Mouse (Mus musculus): ENCODE measurements around the gene Gm20662. TPM values are rescaled to one million over a fixed set of nuclear protein-coding genes. Genes with fewer than 3 reads are reported as not detected.
A peak's percentile ranks its signal among the peaks of the same experiment; 100 is the strongest.

The Gm20662 gene
- polyA plus RNA-seq, 1 experiment from 2014 or later, result 0.71 TPM

DNA sequence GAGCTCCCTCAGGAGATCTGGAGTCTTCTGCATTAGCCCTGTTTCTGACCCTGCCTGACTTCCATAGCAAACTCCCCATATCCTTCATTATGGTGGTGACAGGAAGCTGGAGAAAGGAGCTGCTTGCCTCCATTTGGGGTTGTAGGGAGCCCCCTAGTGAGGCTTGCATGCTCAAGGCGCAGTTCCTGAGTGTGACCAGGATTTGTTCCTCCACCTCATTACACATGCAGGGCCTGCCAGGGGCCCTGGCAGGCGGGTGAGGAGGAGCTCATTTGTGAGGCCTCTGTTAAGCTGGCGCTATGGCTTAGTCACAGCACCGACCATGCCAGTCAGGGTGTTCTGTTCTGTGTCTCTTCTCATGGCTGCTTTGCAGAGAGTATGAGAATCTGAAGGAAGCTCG, 34.3 kb upstream of the Gm20662 start:
- Histone ChIP-seq H3K27me3 (replicated peaks) (no peaks in the 10 kb centered on the region), H3K4me2 (no peak overlapping the region), H3K27ac (replicated peaks) (no peak overlapping the region), H3K9ac (no peak overlapping the region), H3K4me1 (peaks cover 22% of the 10 kb centered on the region), H3K9me3 (no peaks in the 10 kb centered on the region), H3K36me3 (peaks cover 64% of the 10 kb centered on the region), H3K4me3 (no peak overlapping the region)
- no peak for ATAC-seq (ENCODE audit: extremely low read depth, insufficient number of reproducible peaks, low FRiP score, low TSS enrichment)
- 47% methylated on average over 5 of the region's 5 CpGs for WGBS

DNA sequence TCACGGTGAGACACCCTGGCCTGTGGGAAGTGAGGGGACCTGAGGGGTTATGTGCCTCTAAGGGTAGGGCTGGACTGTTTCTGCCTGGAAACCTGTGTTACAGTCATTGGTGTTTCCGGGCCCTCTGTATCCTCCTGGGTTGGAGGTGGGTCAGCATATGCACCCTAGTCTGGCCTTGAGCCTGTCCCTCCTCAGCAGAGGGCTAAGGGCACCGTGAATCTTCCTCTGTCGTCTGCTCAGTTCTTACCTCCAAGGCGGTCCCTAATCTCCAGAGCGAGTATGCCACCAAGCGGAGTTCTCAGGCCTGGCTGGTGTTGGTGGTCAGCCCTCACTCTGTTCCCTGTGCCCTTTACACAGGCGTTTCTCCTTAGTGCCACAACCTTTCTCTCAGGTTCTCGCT, 33.2 kb upstream of the Gm20662 start:
- ATAC-seq (ENCODE audit: extremely low read depth, insufficient number of reproducible peaks, low FRiP score, low TSS enrichment), result no peak
- WGBS, result 85% methylated on average over 9 of the region's 9 CpGs
- Histone ChIP-seq H3K9me3 (no peaks in the 10 kb centered on the region), H3K4me3 (no peak overlapping the region), H3K27me3 (replicated peaks) (no peaks in the 10 kb centered on the region), H3K4me1 (peaks cover 22% of the 10 kb centered on the region), H3K36me3 (peaks cover 55% of the 10 kb centered on the region), H3K4me2 (no peak overlapping the region), H3K9ac (no peak overlapping the region), H3K27ac (replicated peaks) (no peak overlapping the region)

DNA sequence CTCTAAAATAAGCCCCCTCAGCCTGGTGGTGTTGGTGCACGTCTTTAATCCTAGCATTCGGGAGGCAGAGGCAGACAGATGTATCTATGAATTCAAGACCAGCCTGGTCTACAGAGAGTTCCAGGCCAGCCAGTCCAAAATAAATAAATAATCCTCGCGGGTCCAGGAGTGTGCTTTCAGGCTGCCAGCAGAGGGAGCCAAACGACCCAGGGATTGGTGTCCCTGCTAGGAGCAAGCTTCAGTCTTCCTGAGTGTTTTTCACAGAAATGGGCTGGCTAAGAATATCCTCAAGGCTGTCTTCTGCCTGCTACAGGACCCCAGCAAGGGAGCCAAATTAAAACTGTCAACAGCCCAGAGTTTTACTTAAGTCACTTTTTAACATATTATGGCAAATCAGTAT, 32.4 kb upstream of the Gm20662 start:
- Histone ChIP-seq H3K9me3 (no peaks in the 10 kb centered on the region), H3K27ac (replicated peaks) (peak overlapping the region; percentile 53), H3K4me3 (no peak overlapping the region), H3K27me3 (replicated peaks) (no peaks in the 10 kb centered on the region), H3K36me3 (peaks cover 53% of the 10 kb centered on the region), H3K4me1 (peaks cover 22% of the 10 kb centered on the region), H3K4me2 (no peak overlapping the region), H3K9ac (peak overlapping the region; percentile 2; the same call in 1 of the 2 replicates)
- ATAC-seq (ENCODE audit: extremely low read depth, insufficient number of reproducible peaks, low FRiP score, low TSS enrichment), result peak; percentile 44; the same call in 1 of the 2 replicates
- WGBS, result 12% methylated on average over 5 of the region's 5 CpGs

DNA sequence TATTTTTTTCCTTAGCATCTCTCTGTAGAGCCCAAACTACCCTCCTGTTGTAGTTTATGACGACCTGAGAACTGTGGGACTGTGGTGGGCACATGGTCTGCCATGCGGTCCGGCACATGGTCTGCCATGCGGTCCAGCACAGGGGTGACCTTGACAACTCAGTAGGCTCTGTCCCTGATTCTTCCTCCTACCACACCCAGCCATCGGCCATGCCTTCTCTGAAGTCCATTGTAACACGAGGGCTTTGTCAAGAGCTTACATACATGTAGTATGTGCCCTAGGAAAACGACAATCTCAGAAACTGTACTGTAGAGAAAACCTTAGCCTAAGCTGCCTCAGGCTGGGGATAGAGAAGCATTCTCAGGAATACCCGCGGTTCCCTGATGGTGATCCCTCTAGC, 31.5 kb upstream of the Gm20662 start:
- Histone ChIP-seq H3K36me3 (peaks cover 53% of the 10 kb centered on the region), H3K27ac (replicated peaks) (peak overlapping the region; percentile 53)
- ATAC-seq (ENCODE audit: extremely low read depth, insufficient number of reproducible peaks, low FRiP score, low TSS enrichment), result no peak

DNA sequence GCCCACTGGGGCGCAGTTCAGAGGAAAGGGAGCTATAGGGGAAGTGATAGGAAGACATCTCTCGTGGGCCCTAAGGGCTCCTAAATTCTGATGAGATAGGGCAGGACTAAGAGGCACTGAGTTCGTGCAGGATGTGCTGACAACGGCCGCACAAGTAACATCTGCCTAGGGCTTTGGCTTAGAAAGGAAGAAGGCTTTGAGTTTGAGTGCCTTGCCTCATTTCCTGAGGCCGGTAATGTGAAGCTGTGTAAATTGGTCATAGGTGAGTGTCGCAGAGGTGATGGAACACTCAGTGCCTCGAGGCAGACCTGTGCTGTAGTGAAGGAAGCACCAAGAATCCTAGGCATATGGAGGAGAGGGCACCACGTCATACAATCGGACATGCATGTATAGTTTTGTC, 29.5 kb upstream of the Gm20662 start:
- Histone ChIP-seq H3K9me3 (no peaks in the 10 kb centered on the region), H3K27ac (replicated peaks) (no peak overlapping the region), H3K4me2 (no peak overlapping the region), H3K36me3 (peaks cover 46% of the 10 kb centered on the region), H3K4me3 (no peak overlapping the region), H3K27me3 (replicated peaks) (no peaks in the 10 kb centered on the region), H3K9ac (no peak overlapping the region), H3K4me1 (peaks cover 35% of the 10 kb centered on the region)
- ATAC-seq (ENCODE audit: extremely low read depth, insufficient number of reproducible peaks, low FRiP score, low TSS enrichment), result no peak
- 82% methylated on average over 10 of the region's 10 CpGs for WGBS

More for the DNA sequence above, 31.5 kb upstream of the Gm20662 start:
- no peak overlapping the region for H3K4me3 ChIP-seq
- no peaks in the 10 kb centered on the region for H3K27me3 ChIP-seq (replicated peaks)
- WGBS, result 84% methylated on average over 9 of the region's 9 CpGs
- no peak overlapping the region for H3K9ac ChIP-seq
- peaks cover 22% of the 10 kb centered on the region for H3K4me1 ChIP-seq
- H3K4me2 ChIP-seq, result no peak overlapping the region
- no peaks in the 10 kb centered on the region for H3K9me3 ChIP-seq

DNA sequence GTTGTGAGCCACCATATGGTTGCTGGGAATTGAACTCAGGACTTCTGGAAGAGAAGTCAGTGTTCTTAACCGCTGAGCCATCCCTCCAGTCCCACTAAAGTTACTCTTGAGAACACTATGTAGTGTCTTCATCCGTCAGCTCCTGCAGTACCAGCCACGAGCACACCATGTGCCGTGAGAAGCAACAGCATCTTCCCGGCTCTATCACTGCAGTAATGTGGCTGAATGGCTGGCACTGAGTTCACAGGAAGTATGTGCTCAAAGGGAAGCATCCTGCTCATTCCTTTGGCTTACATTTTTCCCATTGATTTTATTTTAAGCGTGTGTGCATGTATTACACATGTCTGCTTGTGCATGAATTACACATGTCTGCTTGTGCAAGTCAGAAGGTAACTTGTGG, 28.7 kb upstream of the Gm20662 start:
- no peak for ATAC-seq (ENCODE audit: extremely low read depth, insufficient number of reproducible peaks, low FRiP score, low TSS enrichment)
- WGBS, result 79% methylated on average over 6 of the region's 6 CpGs

DNA sequence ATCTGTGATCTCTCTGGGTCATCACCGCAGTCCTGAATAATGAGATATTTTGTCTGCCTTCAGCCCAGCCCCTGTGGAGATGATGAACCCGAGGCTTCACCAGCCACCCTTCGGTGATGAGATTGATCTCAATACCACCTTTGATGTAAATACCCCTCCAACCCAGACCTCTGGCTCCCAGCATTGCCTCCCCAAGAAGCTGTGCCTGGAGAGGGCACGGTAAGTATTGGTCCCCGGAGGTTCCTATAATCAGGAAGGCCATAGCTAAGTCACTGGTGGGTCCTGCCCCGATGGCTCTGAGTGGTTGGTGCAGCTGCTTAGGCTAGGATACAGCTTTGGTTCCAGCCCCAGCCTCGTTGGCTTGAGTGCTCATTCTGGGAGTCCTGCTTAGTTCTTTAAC, 27.6 kb upstream of the Gm20662 start:
- Histone ChIP-seq H3K4me2 (no peak overlapping the region), H3K4me1 (peaks cover 44% of the 10 kb centered on the region), H3K27me3 (replicated peaks) (no peaks in the 10 kb centered on the region), H3K27ac (replicated peaks) (no peak overlapping the region), H3K9me3 (no peaks in the 10 kb centered on the region), H3K9ac (no peak overlapping the region), H3K36me3 (peaks cover 30% of the 10 kb centered on the region), H3K4me3 (no peak overlapping the region)
- no peak for ATAC-seq (ENCODE audit: extremely low read depth, insufficient number of reproducible peaks, low FRiP score, low TSS enrichment)
- WGBS, result 85% methylated on average over 7 of the region's 7 CpGs

More for the DNA sequence above, 28.7 kb upstream of the Gm20662 start:
- Histone ChIP-seq H3K4me1 (peaks cover 38% of the 10 kb centered on the region), H3K27me3 (replicated peaks) (no peaks in the 10 kb centered on the region), H3K4me3 (no peak overlapping the region), H3K27ac (replicated peaks) (no peak overlapping the region), H3K36me3 (peaks cover 39% of the 10 kb centered on the region), H3K9me3 (no peaks in the 10 kb centered on the region), H3K9ac (no peak overlapping the region), H3K4me2 (no peak overlapping the region)

DNA sequence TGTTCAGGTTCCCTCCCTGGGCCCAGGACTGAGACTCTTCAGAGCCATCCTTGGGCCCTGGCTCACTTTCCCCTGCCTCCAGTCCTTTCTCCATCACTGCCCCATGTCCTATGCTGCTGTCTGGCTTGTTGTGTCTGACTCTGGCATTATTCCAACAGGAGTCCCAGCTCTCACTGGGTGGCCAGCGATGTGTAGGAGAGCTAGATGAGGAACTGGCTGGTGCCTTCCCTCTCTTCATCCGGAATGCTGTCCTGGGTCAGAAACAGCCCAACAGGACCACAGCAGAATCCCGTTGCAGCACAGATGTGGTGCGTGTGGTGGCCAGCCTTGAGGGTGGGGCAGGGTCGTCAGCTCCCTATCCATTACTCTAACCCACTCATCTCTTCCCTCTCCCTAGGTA, 25.8 kb upstream of the Gm20662 start:
- 81% methylated on average over 5 of the region's 5 CpGs for WGBS
- no peak overlapping the region for H3K4me3 ChIP-seq
- H3K36me3 ChIP-seq, result peaks cover 29% of the 10 kb centered on the region
- no peaks in the 10 kb centered on the region for H3K9me3 ChIP-seq
- H3K9ac ChIP-seq, result no peak overlapping the region
- no peak overlapping the region for H3K27ac ChIP-seq (replicated peaks)
- no peaks in the 10 kb centered on the region for H3K27me3 ChIP-seq (replicated peaks)
- H3K4me1 ChIP-seq, result peaks cover 48% of the 10 kb centered on the region
- H3K4me2 ChIP-seq, result no peak overlapping the region
- no peak for ATAC-seq (ENCODE audit: extremely low read depth, insufficient number of reproducible peaks, low FRiP score, low TSS enrichment)

DNA sequence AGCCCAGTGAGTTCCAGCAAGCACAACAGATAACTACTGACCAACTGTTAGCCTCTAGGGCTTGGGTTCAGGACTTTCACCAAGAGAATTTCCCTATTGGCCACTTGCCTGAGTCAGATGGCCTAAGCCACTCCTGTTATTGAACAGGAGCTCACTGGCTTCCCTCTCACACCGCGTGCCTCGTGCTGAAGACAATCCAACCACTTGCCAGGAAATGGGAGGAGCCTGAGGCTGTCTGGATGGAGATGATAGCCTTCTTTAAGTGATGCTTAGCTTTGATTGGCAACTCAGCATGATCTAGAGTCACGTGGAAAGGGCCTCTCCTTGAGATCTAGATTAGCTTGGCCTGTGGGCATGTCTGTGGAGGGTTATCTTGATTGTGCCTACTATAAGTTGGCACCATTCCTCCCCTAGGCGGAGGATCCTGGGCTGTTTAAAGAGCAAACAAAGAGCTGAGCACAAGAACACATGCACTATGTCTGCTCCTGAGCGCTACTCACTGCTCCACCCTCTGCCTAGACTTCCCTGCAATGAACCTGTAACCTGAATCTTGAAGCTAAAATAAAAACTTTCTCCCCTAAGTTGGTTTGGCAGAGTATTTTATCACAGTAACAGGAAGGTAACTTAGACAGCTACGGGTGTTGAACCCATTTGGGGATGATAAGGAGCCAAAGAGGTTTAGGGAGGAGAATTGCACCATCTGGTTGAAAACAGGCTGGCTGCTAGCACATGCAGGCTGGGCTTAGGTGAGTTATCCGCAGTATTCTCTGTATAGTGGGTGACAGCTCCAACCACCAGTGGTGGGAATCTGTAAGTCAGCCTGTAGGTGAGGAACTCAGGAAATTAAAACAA, 24.2 kb upstream of the Gm20662 start:
- H3K4me1 ChIP-seq, result peaks cover 61% of the 10 kb centered on the region
- peak; percentile 69 for ATAC-seq (ENCODE audit: extremely low read depth, insufficient number of reproducible peaks, low FRiP score, low TSS enrichment)
- peak overlapping the region; percentile 3; the same call in 1 of the 2 replicates for H3K4me2 ChIP-seq
- H3K9ac ChIP-seq, result no peak overlapping the region
- no peaks in the 10 kb centered on the region for H3K27me3 ChIP-seq (replicated peaks)
- peaks cover 26% of the 10 kb centered on the region for H3K36me3 ChIP-seq
- WGBS, result 46% methylated on average over 8 of the region's 8 CpGs
- peak overlapping the region; percentile 51 for H3K27ac ChIP-seq (replicated peaks)
- no peaks in the 10 kb centered on the region for H3K9me3 ChIP-seq
- H3K4me3 ChIP-seq, result no peak overlapping the region

DNA sequence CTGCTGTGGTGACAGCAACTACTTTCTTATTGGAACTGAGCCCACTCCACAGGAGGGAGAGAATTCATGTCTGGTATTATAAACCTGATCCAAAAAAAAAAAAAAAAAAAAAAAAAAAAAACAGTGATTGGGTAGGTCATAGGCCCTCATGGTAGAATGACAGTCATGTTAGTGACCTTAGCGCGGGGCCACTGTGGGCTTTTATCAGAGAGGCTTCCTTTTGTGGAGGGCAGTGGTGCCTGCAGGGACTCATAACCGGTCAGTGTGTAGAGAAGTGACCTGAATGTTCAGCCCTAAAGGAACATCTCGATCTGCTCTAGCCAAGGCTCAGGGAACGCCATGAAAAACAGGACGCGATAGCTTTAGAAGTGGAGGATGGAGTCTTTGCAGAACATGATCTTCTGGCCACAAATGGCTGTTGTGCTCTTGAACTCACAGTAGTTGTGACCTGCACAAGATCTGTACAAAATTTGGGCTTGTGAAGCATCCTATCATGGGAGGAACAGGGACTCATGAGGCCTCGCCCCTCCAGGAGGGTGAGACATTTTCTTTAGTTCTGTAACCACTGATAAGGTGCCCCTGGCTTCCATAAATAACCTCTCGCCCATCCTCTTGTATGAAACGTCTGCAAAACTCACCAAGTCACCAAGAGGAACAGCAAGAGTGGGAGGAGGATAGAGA, 21.5 kb upstream of the Gm20662 start:
- Histone ChIP-seq H3K4me1 (peaks cover 78% of the 10 kb centered on the region), H3K9me3 (no peaks in the 10 kb centered on the region), H3K4me3 (peak overlapping the region; percentile 49; the same call in 1 of the 2 replicates), H3K9ac (peak overlapping the region; percentile 57; the same call in 1 of the 2 replicates), H3K36me3 (peaks cover 38% of the 10 kb centered on the region), H3K27ac (replicated peaks) (peak overlapping the region; percentile 98), H3K4me2 (peak overlapping the region; percentile 81), H3K27me3 (replicated peaks) (no peaks in the 10 kb centered on the region)
- ATAC-seq (ENCODE audit: extremely low read depth, insufficient number of reproducible peaks, low FRiP score, low TSS enrichment), result no peak
- 33% methylated on average over 10 of the region's 10 CpGs for WGBS

DNA sequence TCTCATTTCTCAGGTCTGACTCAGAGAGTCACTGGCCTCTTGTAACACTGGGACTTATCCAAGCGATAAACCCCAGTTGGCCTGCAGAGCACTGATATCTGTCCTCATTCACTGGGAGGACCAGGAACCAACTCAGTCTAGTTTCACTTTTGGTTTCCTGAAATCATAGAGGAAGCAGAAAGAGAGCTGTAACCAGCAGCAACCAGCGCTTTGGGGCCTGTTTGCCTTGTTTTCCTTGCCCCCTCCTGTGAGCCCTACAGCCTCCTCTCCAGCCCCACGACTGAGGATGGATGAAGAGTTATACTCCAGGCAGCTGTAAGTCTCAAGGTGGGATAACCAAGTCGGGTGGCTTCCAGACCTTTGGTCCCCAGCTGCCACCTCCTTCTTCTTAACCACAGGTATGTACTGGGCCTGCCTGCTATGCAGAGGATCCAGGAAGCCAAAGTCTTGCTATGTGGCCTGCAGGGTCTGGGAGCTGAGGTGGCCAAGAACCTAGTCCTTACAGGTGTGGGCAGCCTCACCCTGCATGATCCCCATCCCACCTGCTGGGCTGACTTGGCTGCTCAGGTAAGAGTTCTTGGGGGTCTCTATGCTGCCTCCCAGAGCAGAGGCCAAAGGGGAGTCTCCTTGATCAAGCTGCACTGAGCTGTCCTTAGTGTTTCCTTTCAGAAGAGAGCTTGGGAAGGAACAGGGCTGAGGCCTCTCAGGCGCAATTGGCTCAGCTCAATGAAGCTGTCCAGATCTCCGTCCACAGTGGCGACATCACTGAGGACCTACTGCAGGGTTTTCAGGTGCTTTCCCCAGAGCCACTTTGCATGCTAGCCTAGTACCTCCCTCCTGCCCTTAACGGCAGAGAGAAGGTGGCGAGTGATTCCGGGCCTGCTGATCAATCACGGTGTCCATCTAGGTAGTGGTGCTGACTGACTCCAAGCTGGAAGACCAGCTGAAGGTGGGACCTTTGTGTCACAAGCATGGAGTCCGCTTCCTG, 20.5 kb upstream of the Gm20662 start, which contains the start of gene Uba7:
Uba7 (plus strand) TSS at position 107 of the 988 bp plus-strand sequence.
- Histone ChIP-seq H3K27ac (replicated peaks) (peak within 1 kb of the TSS; percentile 98), H3K4me2 (peak within 1 kb of the TSS; percentile 81), H3K27me3 (replicated peaks) (no peaks in the 10 kb centered on the region), H3K4me1 (peaks cover 81% of the 10 kb centered on the region), H3K9me3 (no peaks in the 10 kb centered on the region), H3K9ac (peak within 1 kb of the TSS; percentile 81), H3K4me3 (peak within 1 kb of the TSS; percentile 49), H3K36me3 (peaks cover 41% of the 10 kb centered on the region)
- 37% methylated on average over 12 of the region's 12 CpGs for WGBS
- no peak; the same call in 1 of the 2 replicates for ATAC-seq (ENCODE audit: extremely low read depth, insufficient number of reproducible peaks, low FRiP score, low TSS enrichment)

All from heart, embryonic 13.5 days (tissue).